Mouse (Mus musculus) gastrocnemius, postnatal 36 days (tissue): Measurements from ENCODE around the gene Slc25a26. TPM values are rescaled to one million over a fixed set of nuclear protein-coding genes. Genes with fewer than 3 reads are reported as not detected.

ENCODE experiments used
- DNase-seq, 2 experiments: peaks; one replicate each; pipeline ENCODE4 v3.0.0; 2022
- intact Hi-C: fragments of 180-260 bp; cut with DNase I; formaldehyde crosslinking; loops from one replicate; pipeline ENCODE4 v1.15.1; 2025
- total RNA-seq, 2 experiments: library from RNA; stranded (reverse); gene quantifications; 2 replicates each; pipeline ENCODE4 v1.2.3; 2021

The Slc25a26 gene
- total RNA-seq, 2 experiments from 2014 or later, result 14.4 to 15.6 TPM

GRCm38 (mm10) chr6:94596051-94596760 lies 96.1 kb downstream of the Slc25a26 start:
- intact Hi-C loops, result loop anchor here (5.0 kb wide), 1 partner anchor 49 kb away; no protein-coding TSS in a partner anchor
- DNase-seq, result peak in 1 of 2 experiments; percentile 51

- intact Hi-C loops, result loop anchor here (5.0 kb wide), 1 partner anchor 50 kb away; no protein-coding TSS in a partner anchor
- no peak for DNase-seq
Measured at GRCm38 (mm10) chr6:94596761-94597485, 96.8 kb downstream of the Slc25a26 start.

- intact Hi-C loops, result loop anchor here (5.0 kb wide), 1 partner anchor 51 kb away; no protein-coding TSS in a partner anchor
- DNase-seq, result no peak
Measured at GRCm38 (mm10) chr6:94598421-94598820, 98.3 kb downstream of the Slc25a26 start.

GRCm38 (mm10) chr6:94599016-94599415 lies 98.9 kb downstream of the Slc25a26 start:
- intact Hi-C loops, result loop anchor here (5.0 kb wide), 1 partner anchor 52 kb away; no protein-coding TSS in a partner anchor
- no peak for DNase-seq

GRCm38 (mm10) chr6:94601101-94601500 lies 101.0 kb downstream of the Slc25a26 start:
- intact Hi-C loops, result no loop called here
- peak in 1 of 2 experiments; percentile 46 for DNase-seq

- no peak for DNase-seq
- intact Hi-C loops, result no loop called here
Measured at GRCm38 (mm10) chr6:94601811-94602210, 101.7 kb downstream of the Slc25a26 start.

- intact Hi-C loops, result no loop called here
- DNase-seq, result no peak
Measured at GRCm38 (mm10) chr6:94604072-94604471, 103.9 kb downstream of the Slc25a26 start.

GRCm38 (mm10) chr6:94604546-94604945 lies 104.4 kb downstream of the Slc25a26 start:
- intact Hi-C loops, result no loop called here
- no peak for DNase-seq

- DNase-seq, result no peak
- intact Hi-C loops, result no loop called here
Measured at GRCm38 (mm10) chr6:94613235-94613895, 113.2 kb downstream of the Slc25a26 start.

GRCm38 (mm10) chr6:94614346-94614745 lies 114.2 kb downstream of the Slc25a26 start:
- DNase-seq, result no peak
- intact Hi-C loops, result no loop called here

GRCm38 (mm10) chr6:94615936-94616335 lies 115.8 kb downstream of the Slc25a26 start:
- intact Hi-C loops, result no loop called here
- no peak for DNase-seq

- DNase-seq, result no peak
- intact Hi-C loops, result no loop called here
Measured at GRCm38 (mm10) chr6:94618671-94619070, 118.5 kb downstream of the Slc25a26 start.

- DNase-seq, result no peak
- intact Hi-C loops, result loop anchor here (5.0 to 10.0 kb wide), 2 partner anchors 155 to 367 kb away; no protein-coding TSS in a partner anchor
Measured at GRCm38 (mm10) chr6:94620287-94620686, 120.2 kb downstream of the Slc25a26 start.

- intact Hi-C loops, result loop anchor here (5.0 to 10.0 kb wide), 2 partner anchors 154 to 366 kb away; no protein-coding TSS in a partner anchor
- DNase-seq, result peak; percentile 75 to 78
Measured at GRCm38 (mm10) chr6:94620801-94621301, 120.7 kb downstream of the Slc25a26 start.

GRCm38 (mm10) chr6:94622983-94623382 lies 122.9 kb downstream of the Slc25a26 start:
- DNase-seq, result peak; percentile 62
- intact Hi-C loops, result loop anchor here (2.0 to 10.0 kb wide), 4 partner anchors 72 to 364 kb away; no protein-coding TSS in a partner anchor

- DNase-seq, result no peak
- intact Hi-C loops, result loop anchor here (5.0 to 10.0 kb wide), 2 partner anchors 150 to 363 kb away; no protein-coding TSS in a partner anchor
Measured at GRCm38 (mm10) chr6:94624543-94624942, 124.4 kb downstream of the Slc25a26 start.

GRCm38 (mm10) chr6:94625896-94626295 lies 125.8 kb downstream of the Slc25a26 start:
- intact Hi-C loops, result loop anchor here (10.0 kb wide), 1 partner anchor 149 kb away; no protein-coding TSS in a partner anchor
- DNase-seq, result no peak

GRCm38 (mm10) chr6:94626807-94627206 lies 126.7 kb downstream of the Slc25a26 start:
- no peak for DNase-seq
- intact Hi-C loops, result loop anchor here (10.0 kb wide), 1 partner anchor 148 kb away; no protein-coding TSS in a partner anchor

GRCm38 (mm10) chr6:94627714-94628595 lies 127.8 kb downstream of the Slc25a26 start:
- no peak for DNase-seq
- intact Hi-C loops, result loop anchor here (10.0 kb wide), 1 partner anchor 147 kb away; no protein-coding TSS in a partner anchor
